Mouse (Mus musculus) hindbrain, postnatal 0 days (tissue): ENCODE results near the gene Grik1. TPM values are rescaled to one million over a fixed set of nuclear protein-coding genes. Genes with fewer than 3 reads are reported as not detected.
A peak's percentile ranks its signal among the peaks of the same experiment; 100 is the strongest.

Experiments used
- ATAC-seq: fragments of 200-750 bp; cut with Nextera tagmentation; 2 replicates; pipeline ENCODE4 v1.8.0; 2017; ENCODE audit warnings: mild to moderate bottlenecking, moderate TSS enrichment, moderate library complexity
- DNase-seq: peaks from one replicate; pipeline ENCODE4 v3.0.0-alpha.2; 2015; ENCODE audit warnings: low spot score
- H3K27ac ChIP-seq: fragments of 300-500 bp; sonication (generic); 2 replicates; pipeline ENCODE4 v1.5.1; 2014; ENCODE audit warnings: mild to moderate bottlenecking
- H3K27me3 ChIP-seq: fragments of 300-500 bp; sonication (generic); 2 replicates; pipeline ENCODE4 v1.6.1; 2014; ENCODE audit warnings: low read length, mixed read lengths; ENCODE audit not compliant: insufficient read depth
- H3K36me3 ChIP-seq: fragments of 300-500 bp; sonication (generic); 2 replicates; pipeline ENCODE4 v1.6.1; 2014; ENCODE audit warnings: low read length, mixed read lengths; ENCODE audit not compliant: insufficient read depth
- H3K4me1 ChIP-seq: fragments of 300-500 bp; sonication (generic); 2 replicates; pipeline ENCODE4 v1.6.1; 2014; ENCODE audit warnings: antibody characterized with exemption, low read length, mixed read lengths; ENCODE audit not compliant: insufficient read depth
- H3K4me2 ChIP-seq: fragments of 300-500 bp; sonication (generic); 2 replicates; pipeline ENCODE4 v1.6.1; 2014; ENCODE audit warnings: low read depth, mild to moderate bottlenecking, low read length, moderate library complexity, mixed read lengths
- H3K4me3 ChIP-seq: fragments of 300-500 bp; sonication (generic); 2 replicates; pipeline ENCODE4 v1.5.1; 2014; ENCODE audit warnings: low read length
- H3K9ac ChIP-seq: fragments of 300-500 bp; sonication (generic); replicated peaks from 2 replicates; pipeline ENCODE4 v1.6.1; 2014; ENCODE audit warnings: mild to moderate bottlenecking, low read length, moderate library complexity, mixed read lengths
- H3K9me3 ChIP-seq: fragments of 300-500 bp; sonication (generic); 2 replicates; pipeline ENCODE4 v1.6.1; 2016; ENCODE audit warnings: low read length, mixed read lengths
- CTCF ChIP-seq: IDR thresholded peaks from 2 replicates; pipeline ENCODE4 v1.5.1; 2016; ENCODE audit warnings: antibody characterized with exemption, control low read depth, low read depth
- WGBS: fragments of 180-500 bp; shearing (Covaris S2); extraction: QIAGEN DNeasy Blood & Tissue Kit; methylation state at CpG from one replicate; pipeline ENCODE4 v1.1.7; 2014; 5-methylcytosine and 5-hydroxymethylcytosine counted together
- polyA plus RNA-seq: library from polyadenylated mRNA; unstranded; fragments of >200 nt; fragmentation: Nextera tagmentation; extraction: Ambion mirVana; gene quantifications from 2 replicates; pipeline ENCODE4 v1.2.1, GENCODE M21; 2015
- total RNA-seq: library from RNA; depleted of rRNA; stranded (reverse); fragments of >200 nt; gene quantifications from 2 replicates; pipeline ENCODE4 v1.2.3, GENCODE M21; 2014

Gene Grik1
- total and polyA plus RNA-seq, 2 experiments from 2014 or later = 34.5 to 34.6 TPM

GRCm38 (mm10) chr16:88044321-88044720 lies 245.7 kb downstream of the Grik1 start:
- Histone ChIP-seq H3K4me1 (no peaks in the 10 kb centered on the region), H3K36me3 (no peaks in the 10 kb centered on the region), H3K27ac (no peak overlapping the region), H3K4me2 (no peak overlapping the region), H3K9ac (no peak overlapping the region), H3K9me3 (no peaks in the 10 kb centered on the region), H3K27me3 (no peaks in the 10 kb centered on the region), H3K4me3 (no peak overlapping the region)
- TF ChIP-seq CTCF = no peak
- WGBS = 99% methylated on average over 4 of the region's 4 CpGs
- ATAC-seq = no peak
- no peak for DNase-seq

- Histone ChIP-seq H3K27me3 (no peaks in the 10 kb centered on the region), H3K36me3 (no peaks in the 10 kb centered on the region), H3K9me3 (no peaks in the 10 kb centered on the region), H3K4me2 (no peak overlapping the region), H3K27ac (no peak overlapping the region), H3K4me3 (no peak overlapping the region), H3K4me1 (no peaks in the 10 kb centered on the region), H3K9ac (no peak overlapping the region)
- TF ChIP-seq CTCF = no peak
- WGBS = 68% methylated on average over 6 of the region's 6 CpGs
- DNase-seq (no peak), ATAC-seq (no peak)
Measured at GRCm38 (mm10) chr16:88042458-88042857, 247.6 kb downstream of the Grik1 start.

GRCm38 (mm10) chr16:88038503-88039091 lies 251.5 kb downstream of the Grik1 start:
- no peaks in the 10 kb centered on the region for H3K36me3 ChIP-seq
- no peak for TF ChIP-seq CTCF
- no peak for ATAC-seq
- H3K4me3 ChIP-seq = no peak overlapping the region
- no peak overlapping the region for H3K4me2 ChIP-seq
- WGBS = 73% methylated on average over 11 of the region's 11 CpGs
- DNase-seq = no peak
- no peaks in the 10 kb centered on the region for H3K9me3 ChIP-seq
- H3K27ac ChIP-seq = no peak overlapping the region
- H3K27me3 ChIP-seq = no peaks in the 10 kb centered on the region
- no peak overlapping the region for H3K9ac ChIP-seq
- 0 out of 2 replicates have a peak, but pooled peaks cover 4% of the 10 kb centered on the region for H3K4me1 ChIP-seq

- Histone ChIP-seq H3K27me3 (no peaks in the 10 kb centered on the region), H3K9ac (no peak overlapping the region), H3K4me2 (no peak overlapping the region), H3K4me1 (no peaks in the 10 kb centered on the region), H3K4me3 (no peak overlapping the region), H3K27ac (no peak overlapping the region), H3K36me3 (no peaks in the 10 kb centered on the region), H3K9me3 (no peaks in the 10 kb centered on the region)
- ATAC-seq = peak; percentile 82; the same call in 1 of the 2 replicates
- DNase-seq = peak; percentile 57
- no peak for TF ChIP-seq CTCF
- WGBS = 12% methylated on average over 2 of the region's 2 CpGs
Measured at GRCm38 (mm10) chr16:87988805-87989204, 301.3 kb downstream of the Grik1 start.

- no peak overlapping the region for H3K27ac ChIP-seq
- peak; percentile 32; the same call in 1 of the 2 replicates for ATAC-seq
- no peak for TF ChIP-seq CTCF
- H3K4me1 ChIP-seq = no peaks in the 10 kb centered on the region
- H3K27me3 ChIP-seq = no peaks in the 10 kb centered on the region
- no peak for DNase-seq
- H3K9ac ChIP-seq = no peak overlapping the region
- H3K9me3 ChIP-seq = no peaks in the 10 kb centered on the region
- no peaks in the 10 kb centered on the region for H3K36me3 ChIP-seq
- no peak overlapping the region for H3K4me3 ChIP-seq
- H3K4me2 ChIP-seq = no peak overlapping the region
Measured at GRCm38 (mm10) chr16:87984201-87984870, 305.7 kb downstream of the Grik1 start.

GRCm38 (mm10) chr16:87974076-87974443 lies 316.0 kb downstream of the Grik1 start:
- Histone ChIP-seq H3K9ac (no peak overlapping the region), H3K4me3 (no peak overlapping the region), H3K4me2 (no peak overlapping the region), H3K36me3 (no peaks in the 10 kb centered on the region), H3K9me3 (no peaks in the 10 kb centered on the region), H3K4me1 (no peaks in the 10 kb centered on the region), H3K27ac (no peak overlapping the region), H3K27me3 (no peaks in the 10 kb centered on the region)
- TF ChIP-seq CTCF = no peak
- WGBS = 53% methylated on average over 3 of the region's 3 CpGs
- ATAC-seq (no peak), DNase-seq (no peak)

- H3K4me2 ChIP-seq = no peak overlapping the region
- ATAC-seq = no peak
- no peak overlapping the region for H3K4me3 ChIP-seq
- no peak for DNase-seq
- WGBS = 36% methylated on average over 2 of the region's 2 CpGs
- H3K36me3 ChIP-seq = no peaks in the 10 kb centered on the region
- no peaks in the 10 kb centered on the region for H3K9me3 ChIP-seq
- TF ChIP-seq CTCF = no peak
- H3K4me1 ChIP-seq = no peaks in the 10 kb centered on the region
- no peak overlapping the region for H3K27ac ChIP-seq
- H3K9ac ChIP-seq = no peak overlapping the region
- no peaks in the 10 kb centered on the region for H3K27me3 ChIP-seq
Measured at GRCm38 (mm10) chr16:87973394-87974075, 316.5 kb downstream of the Grik1 start.
